Comparison of ENCODE assay signal across 8 mouse cellular contexts in the genomic region with DNA sequence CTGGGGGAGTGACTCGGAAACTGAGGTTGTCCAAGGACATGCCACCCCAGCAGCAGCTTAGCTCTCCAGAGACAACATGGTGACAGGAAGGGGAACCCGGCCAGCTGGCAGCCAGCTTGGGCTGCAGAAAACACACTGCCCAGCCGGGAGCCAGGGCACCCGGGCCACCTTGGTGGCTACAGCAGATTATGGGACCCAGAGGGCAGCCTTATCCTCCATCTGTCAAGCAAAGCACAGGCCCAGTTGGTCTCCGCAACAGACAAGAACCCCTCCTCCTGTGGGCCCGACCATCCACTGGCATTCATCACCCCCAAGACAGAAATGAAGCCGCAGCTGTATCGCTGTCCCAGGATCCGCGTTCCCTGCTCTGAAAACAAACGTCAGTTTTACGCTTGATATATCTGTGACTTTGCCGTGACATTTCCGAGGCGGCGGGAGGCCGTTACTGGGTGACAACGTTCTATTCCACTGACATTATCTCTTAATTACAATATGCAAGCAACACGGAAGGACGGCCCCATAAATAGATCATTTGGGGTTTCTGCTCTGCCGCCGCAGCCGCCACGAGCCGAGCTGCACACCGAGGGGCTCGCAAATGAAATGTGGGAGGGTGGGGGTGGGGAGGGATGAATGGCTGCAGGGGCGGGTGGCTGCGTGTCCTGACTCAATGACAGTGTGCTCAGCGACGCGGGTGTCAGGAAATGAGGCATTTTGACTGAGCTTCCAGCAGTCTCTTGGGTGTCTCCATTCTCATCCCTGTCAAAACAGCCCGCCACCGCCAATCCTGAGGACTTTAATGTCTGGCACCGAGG.
DNase-seq lines count a peak whose midpoint lies in the region; ATAC-seq lines count a peak whose summit lies in the region.

No protein-coding gene starts in this region.

- peak overlapping the region; percentile 4; the same call in 1 of the 2 replicates for H3K4me3 ChIP-seq in hindbrain, embryonic 14.5 days (replicated peaks; ENCODE audit: low read length)
- 0 out of 2 replicates have a peak overlapping the region, but pooled peaks have one; percentile 7 for H3K4me3 ChIP-seq in limb, embryonic 13.5 days
- H3K4me3 ChIP-seq in midbrain, embryonic 15.5 days, result peak overlapping the region; percentile 8; the same call in 1 of the 2 replicates

- ATAC-seq in hindbrain, embryonic 14.5 days (ENCODE audit: low FRiP score), result peak; percentile 13; the same call in 1 of the 2 replicates
- no peak for ATAC-seq in limb, embryonic 13.5 days (ENCODE audit: low FRiP score, low read depth)
- ATAC-seq in midbrain, embryonic 15.5 days (replicated peaks), result no peak

- H3K27me3 ChIP-seq in hindbrain, embryonic 14.5 days (ENCODE audit: control insufficient read depth, insufficient read depth, low read length), result no peaks in the 10 kb centered on the region
- H3K27me3 ChIP-seq in limb, embryonic 13.5 days, result no peaks in the 10 kb centered on the region
- no peaks in the 10 kb centered on the region for H3K27me3 ChIP-seq in midbrain, embryonic 15.5 days (replicated peaks)

- peaks cover 36% of the 10 kb centered on the region for H3K4me1 ChIP-seq in hindbrain, embryonic 14.5 days (replicated peaks; ENCODE audit: control insufficient read depth, insufficient read depth, low read length)
- H3K4me1 ChIP-seq in limb, embryonic 13.5 days, result peaks cover 34% of the 10 kb centered on the region
- H3K4me1 ChIP-seq in midbrain, embryonic 15.5 days, result peaks cover 48% of the 10 kb centered on the region

- H3K27ac ChIP-seq in hindbrain, embryonic 14.5 days, result peak overlapping the region; percentile 94
- 0 out of 2 replicates have a peak overlapping the region, but pooled peaks have one; percentile 15 for H3K27ac ChIP-seq in limb, embryonic 13.5 days
- peak overlapping the region; percentile 69 for H3K27ac ChIP-seq in midbrain, embryonic 15.5 days

- H3K36me3 ChIP-seq in hindbrain, embryonic 14.5 days (replicated peaks; ENCODE audit: control insufficient read depth, insufficient read depth), result no peaks in the 10 kb centered on the region
- no peaks in the 10 kb centered on the region for H3K36me3 ChIP-seq in limb, embryonic 13.5 days
- no peaks in the 10 kb centered on the region for H3K36me3 ChIP-seq in midbrain, embryonic 15.5 days (replicated peaks)

- no peaks in the 10 kb centered on the region for H3K9me3 ChIP-seq in hindbrain, embryonic 14.5 days (ENCODE audit: control insufficient read depth, low read length)
- no peaks in the 10 kb centered on the region for H3K9me3 ChIP-seq in limb, embryonic 13.5 days
- no peaks in the 10 kb centered on the region for H3K9me3 ChIP-seq in midbrain, embryonic 15.5 days

- peak overlapping the region; percentile 49 for H3K9ac ChIP-seq in hindbrain, embryonic 14.5 days
- H3K9ac ChIP-seq in limb, embryonic 13.5 days, result no peak overlapping the region
- H3K9ac ChIP-seq in midbrain, embryonic 15.5 days, result peak overlapping the region; percentile 4; the same call in 1 of the 2 replicates

- H3K4me2 ChIP-seq in hindbrain, embryonic 14.5 days (replicated peaks), result peak overlapping the region; percentile 42
- H3K4me2 ChIP-seq in limb, embryonic 13.5 days (replicated peaks), result peak overlapping the region; percentile 43
- peak overlapping the region; percentile 42 for H3K4me2 ChIP-seq in midbrain, embryonic 15.5 days

- DNase-seq in right cerebral cortex, adult 18-20 months, result peak; percentile 67
- DNase-seq in right cerebral cortex, postnatal 36 days (ENCODE audit: low spot score in 2 of 2), result no peak
- DNase-seq in gastrocnemius, adult 18-20 months (ENCODE audit: low spot score), result peak; percentile 60
- peak; percentile 70 for DNase-seq in hindbrain, embryonic 14.5 days (ENCODE audit: low spot score)
- DNase-seq in urinary bladder, postnatal 25 days (ENCODE audit: low spot score), result no peak
- DNase-seq in thymus, postnatal 25 days, result no peak

- WGBS in hindbrain, embryonic 14.5 days, result 11% methylated on average over 35 of the region's 35 CpGs
- 40% methylated on average over 35 of the region's 35 CpGs for WGBS in limb, embryonic 13.5 days
- 18% methylated on average over 35 of the region's 35 CpGs for WGBS in midbrain, embryonic 15.5 days

Comparison
In these comparisons a context has a peak if more than half of its experiments do, and no peak if none do; other contexts are left out.
1. DNase-seq: peak in right cerebral cortex, adult 18-20 months (single experiment), gastrocnemius, adult 18-20 months (single experiment) and hindbrain, embryonic 14.5 days (single experiment); none in right cerebral cortex, postnatal 36 days (0 of 2), urinary bladder, postnatal 25 days (single experiment) and thymus, postnatal 25 days (single experiment).
2. H3K27ac ChIP-seq: peak in every context shown above with its lines; median percentile 94 in hindbrain, embryonic 14.5 days; 69 in midbrain, embryonic 15.5 days; 15 in limb, embryonic 13.5 days.
3. Peak in every context shown above with its lines, with median percentiles within 50 percentile points of each other: H3K4me2 ChIP-seq and H3K4me3 ChIP-seq.